Mouse (Mus musculus): ENCODE measurements around the gene Arid1a.

DNA sequence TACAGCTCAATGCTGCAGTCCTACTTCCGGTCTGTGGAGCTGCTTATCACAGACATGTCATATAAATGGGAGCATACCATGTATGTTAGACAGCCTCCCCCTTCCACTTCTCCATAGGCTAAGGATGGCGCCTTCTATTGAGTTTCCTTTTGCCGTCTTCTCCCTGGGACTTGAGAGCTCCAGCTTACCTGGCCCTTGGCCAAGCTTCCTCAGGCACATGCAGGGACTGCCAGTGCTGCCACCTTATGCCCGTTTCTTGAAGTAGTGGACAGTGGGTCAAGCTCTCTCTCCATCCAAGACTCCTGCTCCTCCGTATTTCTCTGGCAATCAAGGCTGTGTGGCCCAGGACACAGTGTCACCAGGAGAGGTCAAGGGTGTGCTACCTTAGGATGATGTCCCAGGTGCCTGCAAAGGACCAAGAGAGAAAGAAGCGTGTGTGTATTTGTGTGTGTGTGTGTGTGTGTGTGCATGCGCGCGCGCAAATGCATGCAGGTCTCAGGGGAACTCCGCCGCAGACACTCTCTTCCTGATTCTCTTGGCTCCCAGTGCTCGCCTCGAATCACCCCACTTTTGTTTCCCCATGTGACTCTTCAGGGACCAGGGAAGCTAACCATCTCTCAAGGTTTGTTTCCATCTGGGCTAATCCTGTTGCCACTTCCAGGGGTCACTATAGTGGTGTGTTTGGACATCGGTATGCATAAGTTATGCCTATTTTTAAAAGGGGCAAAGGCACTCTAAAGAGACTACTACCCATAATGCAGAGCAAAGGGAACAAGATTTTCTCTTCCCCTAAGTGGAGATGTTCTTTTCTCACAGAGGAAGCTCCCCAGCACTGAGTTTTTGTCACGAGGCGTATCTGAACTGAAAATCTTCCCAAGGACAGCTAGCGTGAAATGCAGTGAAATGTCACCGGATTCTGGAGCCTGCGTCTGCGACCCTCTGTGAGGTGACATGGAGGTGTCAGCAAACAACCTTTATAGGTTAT, 18.3 kb upstream of the Arid1a start:
- TF ChIP-seq POLR2A (IDR thresholded peaks at IDR 0.05; ENCODE audit: low read depth, low read length), result no peak
- TF ChIP-seq CTCF (conservative IDR thresholded peaks at IDR 0.05; ENCODE audit: insufficient read depth, insufficient read length, low read depth, low read length), result peak; percentile 91
